Mouse (Mus musculus) heart, adult 9 months (tissue): ENCODE measurements around the gene Lmbrd2.

Source experiments
- DNase-seq, 2 experiments: peaks; one replicate each; pipeline ENCODE4 v3.0.0; 2022; ENCODE audit warnings: low spot score in 2 of 2

The Lmbrd2 gene

DNA sequence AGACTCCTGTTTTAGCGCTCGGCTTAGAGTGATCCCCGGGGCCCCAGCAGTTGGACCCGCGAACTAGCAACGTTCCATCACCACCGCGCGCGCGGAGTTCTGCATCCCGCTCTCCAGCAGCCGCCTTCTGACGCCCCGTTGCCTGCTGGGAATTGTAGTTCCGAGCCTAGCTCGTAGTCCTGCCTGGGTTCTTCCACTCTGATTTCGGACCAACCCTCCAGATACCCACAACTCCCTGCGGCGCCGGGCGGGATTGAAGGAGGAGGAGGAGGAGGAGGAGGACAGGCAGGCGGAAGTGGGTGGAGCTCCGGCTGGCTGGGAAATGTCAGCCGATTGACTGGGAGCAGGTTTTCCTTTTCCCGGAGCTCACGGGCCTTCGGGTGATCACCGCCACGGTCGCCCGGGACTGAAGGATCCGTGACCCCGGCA, at the start of gene Lmbrd2:
Gene Lmbrd2 (plus strand): TSS at position 299 of the 429 bp plus-strand sequence.
- DNase-seq = peak; percentile 95 to 96

DNA sequence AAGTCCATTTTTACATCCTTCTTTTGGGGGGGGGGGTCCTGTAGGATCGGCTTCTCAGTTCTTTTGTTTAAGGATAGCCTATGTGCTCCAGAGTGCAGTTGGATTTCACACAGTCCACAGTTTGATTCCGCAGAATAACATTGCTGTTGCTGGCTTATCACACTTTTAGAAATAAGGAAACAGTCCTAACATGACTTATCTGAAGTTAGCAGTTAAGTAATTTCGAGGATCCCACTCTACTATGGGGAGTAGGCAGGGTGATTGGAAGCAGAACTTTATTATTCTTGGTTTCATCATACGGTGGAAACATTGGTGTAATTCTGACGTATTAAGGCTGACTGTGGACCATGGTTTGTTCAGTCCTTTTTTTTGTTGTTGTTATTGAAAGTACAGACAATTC, 49.7 kb upstream of the Lmbrd2 start:
- no peak for DNase-seq

DNA sequence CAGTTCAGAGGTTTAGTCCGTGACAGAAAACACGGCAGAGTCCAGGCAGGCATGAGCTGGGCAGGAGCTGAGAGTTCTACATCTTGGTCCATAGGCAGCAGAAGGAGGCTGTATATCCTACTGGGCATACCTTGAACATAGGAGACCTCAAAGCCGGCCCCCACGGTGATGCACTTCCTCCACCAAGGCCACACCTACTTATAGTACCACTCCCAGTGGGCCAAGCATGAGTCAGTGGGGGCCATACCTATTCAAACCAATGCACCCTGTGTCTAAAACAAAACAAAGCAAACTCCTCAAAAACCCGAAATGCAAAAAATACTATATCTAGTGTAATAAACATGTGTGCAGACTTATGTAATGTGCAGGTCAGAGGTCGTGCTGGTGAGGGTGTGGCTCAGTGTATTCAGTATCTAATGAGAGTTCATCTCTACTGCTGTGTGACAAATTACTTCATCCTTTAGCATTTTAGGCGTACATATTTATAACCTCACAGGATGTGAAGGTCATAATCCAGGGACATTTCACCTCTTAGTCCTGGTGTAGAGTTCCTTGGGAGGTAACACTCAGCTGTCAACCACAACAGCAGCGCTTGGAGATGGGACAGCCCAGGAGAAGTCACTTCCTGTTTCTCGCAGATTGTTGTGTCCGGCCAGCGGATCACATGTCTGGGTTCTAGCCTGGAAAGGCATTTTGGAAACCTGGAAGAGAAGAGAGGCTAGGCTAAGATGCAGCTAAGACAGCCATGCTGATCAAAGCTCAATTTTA, 46.6 kb upstream of the Lmbrd2 start:
- DNase-seq = no peak

DNA sequence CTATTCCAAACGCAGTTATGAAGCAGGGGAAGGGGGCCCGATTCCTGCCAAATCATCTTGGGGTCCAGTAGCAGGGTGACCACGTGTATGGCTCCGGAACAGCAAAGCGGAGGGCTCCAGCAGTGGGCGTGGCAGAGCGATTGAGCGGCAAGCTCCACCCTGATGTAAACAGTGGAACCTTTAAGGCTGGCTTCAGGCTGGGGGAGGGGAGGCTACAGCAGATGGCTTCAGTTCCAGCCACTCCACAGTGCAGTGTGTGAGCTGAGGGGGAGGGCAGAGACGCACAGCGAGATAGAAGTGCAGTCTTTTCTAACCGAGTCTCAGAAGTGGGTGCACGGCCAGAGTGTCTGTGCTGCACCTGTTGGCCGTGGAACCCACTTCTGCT, 46.0 kb upstream of the Lmbrd2 start:
- DNase-seq = no peak

DNA sequence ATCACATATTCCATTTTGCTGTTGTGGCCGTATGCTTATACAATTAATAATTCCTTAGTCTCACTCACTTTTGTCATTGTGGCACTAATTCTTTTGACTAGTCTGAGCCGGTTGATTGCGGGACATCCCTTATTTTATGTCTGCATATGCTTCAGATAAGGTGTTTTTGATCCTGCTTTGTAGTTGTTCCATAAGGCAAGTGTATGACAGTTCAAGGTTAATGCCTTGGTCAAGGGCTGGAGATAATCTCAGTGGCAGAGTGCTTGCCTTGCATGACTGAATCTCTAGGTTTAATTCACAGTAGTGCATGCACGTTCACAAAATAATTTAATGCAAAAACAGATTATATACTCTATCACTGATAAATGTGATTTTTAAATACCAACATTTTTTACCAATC, 43.5 kb upstream of the Lmbrd2 start:
- DNase-seq = no peak

DNA sequence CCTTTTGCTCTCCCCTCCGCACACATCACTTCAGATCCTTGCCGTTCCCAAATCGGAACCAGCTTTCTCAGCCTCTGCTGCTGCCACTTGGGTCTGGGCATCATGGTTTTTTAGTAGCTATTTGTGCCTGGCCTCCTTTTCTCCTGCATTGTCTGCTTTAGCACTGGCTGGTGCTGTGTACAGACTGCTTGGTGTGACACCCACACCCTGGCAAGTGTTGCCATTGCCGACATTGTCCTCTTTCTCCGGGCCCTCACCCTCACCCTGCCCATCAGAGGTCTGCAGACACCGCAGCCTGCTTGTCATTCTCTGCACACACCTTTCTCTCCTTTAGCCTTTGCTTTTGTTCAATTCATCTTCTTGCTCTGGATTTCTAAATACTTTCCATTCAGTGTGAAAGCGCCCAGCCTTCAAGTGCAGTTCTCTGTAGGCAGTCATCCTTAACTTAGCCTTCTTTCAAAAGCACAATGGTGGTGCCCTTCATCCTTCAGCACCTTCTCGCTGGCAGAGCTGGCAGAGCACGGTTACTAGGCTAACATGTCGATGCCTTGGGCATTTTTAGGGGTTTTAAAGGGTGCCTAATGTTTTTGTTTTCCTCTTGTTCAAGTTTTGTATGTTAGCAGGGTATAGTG, 39.8 kb upstream of the Lmbrd2 start:
- no peak for DNase-seq

DNA sequence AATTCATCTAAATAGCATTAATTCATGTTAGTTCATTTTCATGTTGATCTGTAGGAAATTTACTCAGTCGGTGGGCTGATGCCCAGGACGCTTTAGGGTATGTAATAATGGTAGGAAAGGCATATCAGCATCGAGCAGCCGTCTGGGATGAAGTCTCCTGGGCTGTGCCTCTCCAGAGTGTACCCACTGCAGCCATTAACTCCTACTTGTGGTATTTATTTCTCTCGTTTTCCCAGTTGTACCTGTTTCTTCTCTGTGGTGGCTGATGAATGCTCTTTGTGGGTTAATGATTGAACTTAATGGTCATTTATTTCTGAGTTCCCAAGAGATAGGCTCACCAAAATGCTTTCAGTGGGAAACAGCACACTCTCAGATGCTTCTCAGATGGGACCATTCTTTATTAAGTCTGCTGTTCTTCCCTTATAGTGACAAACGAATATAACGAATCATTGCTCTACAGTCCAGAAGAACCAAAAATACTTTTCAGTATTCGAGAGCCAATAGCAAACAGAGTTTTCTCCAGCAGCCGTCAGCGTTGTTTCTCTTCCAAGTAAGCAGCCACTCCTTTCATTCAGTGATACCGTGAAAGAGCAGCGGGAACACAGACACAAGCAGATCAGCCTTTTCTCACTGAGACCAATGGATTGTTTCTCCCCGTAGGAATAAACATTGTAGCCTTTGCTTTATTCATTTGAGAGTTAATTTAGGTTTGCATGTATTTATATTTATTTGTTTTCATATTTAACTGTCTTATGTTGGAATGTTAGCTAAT, 33.9 kb upstream of the Lmbrd2 start:
- no peak for DNase-seq

DNA sequence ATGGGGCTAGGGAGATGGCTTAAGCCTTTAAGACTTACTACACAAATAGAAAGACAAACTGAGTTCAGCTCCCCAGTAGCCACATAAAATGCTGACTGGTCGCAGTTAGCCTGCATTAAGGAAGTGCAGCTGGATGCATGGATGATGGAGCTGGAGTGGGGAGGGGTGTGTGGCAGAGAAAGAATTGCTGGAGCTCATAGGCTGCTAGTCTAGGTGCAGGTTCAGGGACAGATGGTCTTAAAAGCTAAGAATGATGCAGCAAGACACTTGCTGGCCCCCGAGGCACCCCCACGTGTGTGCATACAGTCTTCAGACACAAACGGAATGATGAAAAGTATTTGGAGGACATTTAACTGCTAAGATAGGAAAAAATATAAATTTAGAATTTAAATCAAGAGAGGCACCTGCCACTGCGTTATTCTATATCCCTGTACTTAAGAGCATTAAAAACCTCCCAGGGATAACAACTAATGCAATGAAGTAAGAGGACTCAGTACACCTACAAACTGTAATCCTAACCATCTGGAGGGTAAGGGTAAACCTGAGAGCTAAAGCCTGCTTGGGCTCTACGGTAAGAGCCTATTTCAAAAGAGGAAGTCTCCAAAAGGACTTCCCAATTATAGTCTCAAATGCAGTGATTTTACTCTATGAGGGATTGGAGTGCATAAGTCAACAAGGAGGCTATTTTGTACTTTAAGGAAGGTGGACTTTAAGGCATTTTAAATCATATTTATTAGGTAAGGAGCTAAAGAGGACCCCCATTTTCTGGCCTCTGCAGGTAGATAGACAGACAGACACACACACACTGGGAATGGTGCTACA, 29.6 kb upstream of the Lmbrd2 start:
- DNase-seq = no peak

DNA sequence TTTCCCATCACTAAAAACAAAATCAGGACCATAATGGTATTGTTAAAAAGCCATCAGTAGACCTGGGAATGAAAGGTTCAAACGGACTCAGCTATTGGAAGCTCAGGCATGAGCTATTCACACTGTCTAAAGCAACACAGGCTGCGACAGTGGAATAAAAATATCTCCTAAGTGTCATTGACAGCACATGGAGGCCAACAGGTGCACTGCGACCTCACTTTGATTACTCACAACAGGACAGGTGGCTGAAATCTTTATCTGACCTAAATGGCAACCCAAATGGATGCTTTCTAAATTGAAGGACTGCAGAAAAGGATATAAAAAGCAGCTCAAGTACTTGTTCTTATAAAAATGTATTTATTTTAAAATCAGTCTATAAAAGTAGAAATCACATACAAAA, 28.7 kb upstream of the Lmbrd2 start:
- no peak for DNase-seq

DNA sequence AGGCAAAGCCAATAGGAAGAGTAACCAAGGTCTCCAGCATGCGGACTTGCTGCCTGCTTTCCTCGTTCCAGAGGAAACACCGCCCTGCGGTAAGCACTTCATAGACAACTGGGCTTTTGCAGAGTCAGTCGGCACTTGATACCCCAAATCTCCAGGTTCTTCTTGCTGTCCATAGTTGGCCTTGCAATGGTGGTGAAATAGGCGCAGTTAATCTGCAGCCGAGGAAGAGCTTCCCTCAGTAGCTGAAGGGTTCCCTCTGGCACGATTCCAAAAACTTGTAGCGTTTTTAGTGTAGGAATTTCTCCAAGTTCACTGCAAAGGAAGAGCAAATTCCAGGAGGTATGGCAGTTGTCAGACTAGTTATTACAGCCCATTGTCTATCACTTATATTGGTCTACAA, 26.8 kb upstream of the Lmbrd2 start:
- DNase-seq = no peak

DNA sequence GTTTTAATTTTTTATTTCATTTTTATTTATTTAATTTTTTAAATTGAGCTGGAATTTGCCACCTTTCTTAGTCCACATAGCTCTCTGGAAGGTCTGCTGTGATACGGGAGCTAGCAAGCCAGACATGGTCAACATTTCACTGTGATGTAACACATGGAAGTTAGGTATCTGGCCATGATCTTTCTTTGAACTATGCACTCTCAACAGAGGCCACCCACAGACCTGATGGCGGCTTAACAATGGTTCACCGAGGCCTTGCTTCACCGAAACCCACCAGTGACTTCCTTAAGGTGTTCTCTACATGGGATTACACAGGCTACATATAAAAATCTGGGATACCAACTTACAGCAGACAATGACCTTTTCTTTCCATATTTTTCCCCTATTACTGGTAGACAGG, 26.2 kb upstream of the Lmbrd2 start:
- no peak for DNase-seq

DNA sequence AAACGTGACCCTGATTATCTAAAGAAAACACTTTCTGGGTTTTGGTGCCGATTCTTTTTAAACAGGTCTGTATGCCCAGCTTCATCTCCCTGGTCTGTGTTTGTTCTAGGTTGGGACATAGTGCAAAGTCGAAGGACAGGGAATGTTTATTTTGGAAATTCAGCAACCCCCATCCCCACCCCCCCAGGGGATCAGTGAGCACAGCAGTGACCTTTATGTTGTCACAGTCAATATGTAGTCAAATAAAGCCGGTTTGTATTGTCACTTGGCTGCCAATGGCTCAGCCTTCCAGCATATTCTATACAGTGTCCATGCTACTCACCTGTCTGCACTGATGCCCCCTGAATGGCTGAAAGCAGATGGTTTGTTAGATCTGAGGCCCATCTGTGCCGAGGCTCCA, 25.8 kb upstream of the Lmbrd2 start:
- no peak for DNase-seq

DNA sequence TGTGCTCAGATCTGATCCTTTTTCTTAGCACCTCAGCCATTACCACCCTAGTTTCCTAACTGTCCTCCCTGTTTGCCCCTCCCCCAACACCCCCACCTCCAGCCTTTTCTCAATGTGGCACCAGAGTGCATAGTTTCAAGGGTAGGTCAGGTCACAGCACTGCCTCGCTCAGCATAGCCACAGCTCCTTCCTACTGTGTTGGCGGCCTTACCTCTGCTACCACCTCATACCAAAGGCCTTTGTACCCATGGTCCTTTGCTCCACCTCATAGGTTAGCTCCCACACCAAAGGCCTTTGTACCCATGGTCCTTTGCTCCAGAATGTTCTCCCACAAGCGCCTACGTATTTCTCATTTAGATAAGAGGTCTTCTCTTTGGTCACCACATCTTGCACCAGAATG, 21.5 kb upstream of the Lmbrd2 start:
- DNase-seq = no peak

DNA sequence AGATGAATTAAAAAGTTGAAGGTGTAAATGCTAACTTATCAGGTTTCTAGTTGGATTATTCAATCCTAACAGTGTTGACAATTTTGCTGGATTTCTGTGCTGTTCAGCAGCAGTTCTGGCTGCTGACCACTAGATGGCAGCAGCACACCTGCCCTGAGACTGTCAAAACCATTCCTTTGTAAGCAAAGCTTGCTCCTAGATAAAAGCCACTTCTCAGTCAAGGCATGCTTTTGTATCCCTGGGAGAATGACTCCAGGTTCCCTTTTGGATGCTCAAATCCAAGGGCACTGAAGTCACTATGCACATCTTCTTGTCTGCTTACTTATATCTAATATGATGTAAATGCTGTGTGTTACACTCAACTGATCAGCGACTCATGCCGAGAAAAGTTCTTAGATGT, 20.3 kb upstream of the Lmbrd2 start:
- peak in 1 of 2 experiments; percentile 26 for DNase-seq

DNA sequence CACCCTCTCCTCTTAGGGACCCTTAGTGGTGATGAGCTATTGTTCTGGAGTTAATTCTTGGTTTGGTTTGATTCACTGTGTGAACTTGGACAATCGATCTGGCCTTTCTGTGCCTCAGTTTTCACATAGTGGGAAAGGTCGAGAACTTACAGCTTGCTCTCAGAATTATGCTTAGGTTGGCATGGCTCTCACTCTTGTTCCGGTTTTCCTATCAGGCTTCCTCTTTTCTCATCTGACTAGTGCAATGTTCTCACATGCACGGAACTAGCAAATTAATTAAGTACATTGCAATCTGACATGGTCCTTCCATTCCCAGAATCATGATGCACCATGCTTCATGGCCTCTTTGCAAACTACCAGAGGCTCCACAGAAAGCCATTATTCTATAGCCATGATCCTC, 17.4 kb upstream of the Lmbrd2 start:
- DNase-seq = no peak

DNA sequence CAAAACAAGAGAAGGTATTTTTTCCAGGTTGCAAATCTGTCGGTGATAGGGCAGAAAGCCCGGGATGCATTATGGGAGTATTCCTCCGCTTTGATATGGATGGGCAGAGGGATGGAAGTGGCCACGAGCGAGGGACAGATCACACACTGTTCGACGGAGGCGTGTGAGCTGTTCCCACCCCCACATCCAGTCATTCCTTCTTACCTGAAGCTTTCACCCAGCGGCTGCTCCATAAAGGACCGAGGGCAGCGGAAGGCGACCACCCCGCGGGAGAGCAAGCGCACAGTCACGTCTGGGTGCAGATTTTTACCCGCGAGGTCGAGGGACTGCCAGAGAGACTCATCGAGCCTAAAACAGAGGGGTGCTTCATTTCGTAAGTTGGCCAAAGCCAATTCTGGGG, 15.5 kb upstream of the Lmbrd2 start:
- DNase-seq = no peak

DNA sequence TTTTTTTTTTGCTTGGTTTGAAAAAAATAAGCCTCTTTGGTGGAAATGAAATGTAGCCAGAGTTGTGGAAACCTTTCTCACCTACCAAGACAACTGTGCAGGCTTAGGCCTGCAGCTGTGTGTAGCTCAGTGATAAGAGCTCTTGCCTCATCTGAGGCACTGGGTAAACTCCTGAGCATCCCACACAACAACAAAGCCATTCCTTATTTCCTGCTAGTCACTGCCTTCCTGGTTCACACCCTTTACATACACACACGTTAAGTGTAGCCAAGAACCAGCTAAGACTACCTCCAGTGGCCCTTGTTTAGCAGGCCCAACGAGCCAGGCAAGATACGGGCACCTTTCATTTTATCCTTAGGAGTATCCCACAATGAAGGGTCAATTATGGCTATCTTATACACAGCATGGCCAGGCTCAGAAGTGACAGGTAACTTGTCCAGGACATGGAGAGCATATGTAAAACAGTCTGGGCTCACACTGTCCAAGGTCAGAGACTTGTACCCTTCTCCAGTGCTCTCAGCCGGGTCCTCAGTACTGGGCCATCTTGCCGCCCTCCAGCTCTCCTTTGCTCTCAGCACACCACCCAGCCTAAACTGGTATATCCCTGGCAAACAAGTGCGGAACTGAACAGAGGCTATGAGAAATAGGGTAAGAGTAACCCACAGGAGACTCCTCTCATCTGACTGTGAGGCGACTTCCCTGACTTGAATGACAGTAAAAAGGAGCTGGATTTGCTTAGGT, 13.1 kb upstream of the Lmbrd2 start:
- DNase-seq = no peak

DNA sequence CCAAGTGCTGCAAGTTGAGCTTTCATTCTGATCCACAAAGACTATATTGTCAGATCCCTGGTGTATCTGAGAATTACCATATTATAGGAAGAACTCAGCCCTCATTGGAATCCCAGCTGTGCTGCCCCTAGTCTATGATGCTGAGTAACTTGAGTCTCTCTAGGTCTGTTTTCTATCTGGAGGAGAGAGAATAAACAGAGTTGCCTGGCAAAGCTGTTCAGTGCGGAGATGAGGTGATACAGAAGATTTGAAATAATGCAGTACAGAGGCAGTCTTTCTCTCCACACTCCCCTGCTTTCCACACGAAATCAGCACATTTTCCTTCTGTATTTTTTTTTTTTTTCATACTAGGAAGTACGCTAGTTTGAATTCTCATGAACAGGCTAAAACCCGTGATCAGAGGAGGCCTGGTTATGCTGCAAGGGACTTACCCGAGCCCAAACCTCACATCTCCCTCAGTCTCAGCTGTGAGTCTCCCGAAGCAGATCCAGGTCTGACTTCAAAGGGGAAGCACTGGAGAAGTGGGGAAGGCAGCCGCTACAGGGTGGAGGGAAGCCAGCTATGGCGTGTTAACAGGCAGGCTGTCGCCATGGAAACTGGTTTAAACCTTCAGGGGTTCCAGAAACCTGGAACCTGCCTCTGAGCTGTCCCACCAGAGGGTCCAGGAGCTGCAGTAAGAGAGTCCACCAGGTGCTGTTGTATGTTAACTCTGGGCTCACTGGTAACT, 9.4 kb upstream of the Lmbrd2 start:
- DNase-seq = no peak

DNA sequence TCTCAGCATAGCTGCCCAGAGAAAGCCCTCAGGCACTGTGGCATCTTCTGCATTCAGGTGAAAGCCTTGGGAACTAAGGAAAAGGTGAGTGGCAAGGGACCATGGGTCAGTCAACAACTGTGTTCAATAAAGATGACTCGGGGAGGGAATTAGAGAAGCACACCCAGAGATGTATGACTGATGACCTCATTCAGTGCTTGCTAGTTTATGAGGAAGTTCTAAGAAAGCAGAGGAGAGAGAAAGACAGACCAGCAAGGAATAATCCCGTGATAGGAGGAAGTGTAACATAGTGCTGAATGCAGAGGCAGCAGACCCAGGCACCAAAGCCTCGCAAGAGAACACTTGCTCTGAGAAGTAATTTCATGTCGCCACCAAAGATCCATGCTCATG, 8.9 kb upstream of the Lmbrd2 start:
- peak; percentile 15 to 37 for DNase-seq

DNA sequence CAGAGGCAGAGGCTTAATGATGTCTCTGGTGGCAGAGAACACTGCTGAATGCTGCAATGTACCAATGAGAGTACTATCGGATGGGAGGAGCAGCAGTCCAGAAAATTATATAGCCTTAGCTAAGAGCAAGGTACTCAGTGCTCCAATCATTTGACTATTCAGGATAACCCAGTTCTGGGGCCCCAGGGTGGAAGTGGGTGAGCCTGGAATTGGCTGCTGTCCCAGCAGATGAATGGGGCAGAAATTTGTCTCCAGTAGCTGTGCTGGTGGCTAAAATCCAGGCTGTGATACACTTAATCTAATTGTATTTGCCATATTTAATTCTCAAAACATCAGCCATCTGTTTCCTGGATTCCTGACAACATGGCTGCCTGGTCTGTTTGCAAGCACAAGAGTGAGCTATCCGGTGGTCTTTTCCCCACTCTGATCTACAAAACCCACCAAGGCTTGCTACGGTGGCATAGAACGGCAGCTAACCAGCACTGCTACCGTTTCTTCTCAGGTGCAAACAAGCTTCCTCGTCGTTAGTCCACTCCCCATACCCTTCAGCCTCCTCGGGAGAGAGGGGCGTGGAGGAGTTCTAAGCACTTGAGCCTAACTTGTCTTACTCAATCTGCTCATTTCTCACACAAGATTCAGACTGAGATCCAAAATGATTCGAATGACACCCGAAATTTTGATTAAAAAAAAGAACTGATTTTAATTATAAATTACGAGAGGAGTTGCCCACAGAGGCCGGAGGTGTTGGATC, 7.5 kb upstream of the Lmbrd2 start:
- no peak for DNase-seq
